Comparison of ENCODE assay signal across 18 mouse cellular contexts in the genomic region with DNA sequence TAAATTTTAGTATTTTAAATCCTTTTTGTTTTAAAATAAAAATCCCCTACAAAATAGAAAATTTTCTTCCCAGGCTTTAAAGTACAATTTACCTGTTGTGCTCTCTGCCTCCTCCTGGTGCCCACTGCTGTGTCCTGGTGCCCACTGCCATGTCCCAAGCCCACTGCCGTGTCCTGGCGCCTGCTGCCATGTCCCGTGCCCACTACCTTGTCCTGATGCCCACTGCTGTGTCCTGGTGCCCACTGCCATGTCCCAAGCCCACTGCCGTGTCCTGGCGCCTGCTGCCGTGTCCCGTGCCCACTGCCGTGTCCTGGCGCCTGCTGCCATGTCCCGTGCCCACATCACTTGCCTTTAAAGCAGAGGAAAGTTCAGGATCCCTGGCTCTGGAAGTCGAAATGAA.
"Had no signal": no experiment of that assay in that cellular context is flagged by ENCODE, and none has a peak within 500 bp of the region (broad histone marks: within the 10 kb centered on the region; RNA-seq: fewer than 3 reads in every experiment).

No protein-coding gene starts in this region.

- H3K4me3 ChIP-seq: lung, embryonic 15.5 days; megakaryocyte, embryonic 14.5 days; midbrain, embryonic 13.5 days; myocyte; neural tube, embryonic 13.5 days; neural tube, embryonic 15.5 days had no signal

- ATAC-seq: liver, postnatal 0 days; lung, postnatal 0 days; midbrain, embryonic 13.5 days; midbrain, embryonic 16.5 days had no signal

- H3K27ac ChIP-seq: lung, embryonic 15.5 days; macrophage; midbrain, embryonic 13.5 days; neural tube, embryonic 13.5 days; neural tube, embryonic 15.5 days had no signal

- DNase-seq: lung, adult 2 months; lung, postnatal 14 days; lung, postnatal 36 days; right cerebral cortex, postnatal 4 days; spleen, adult 18-20 months; thymus, adult 18-20 months; thymus, postnatal 14 days; thymus, postnatal 36 days had no signal
